Mouse (Mus musculus) ES-E14 (cell line): ENCODE results near the gene Btd. TPM values are rescaled to one million over a fixed set of nuclear protein-coding genes. Genes with fewer than 3 reads are reported as not detected.
A peak's percentile ranks its signal among the peaks of the same experiment; 100 is the strongest.

Experiments
- DNase-seq: peaks from one replicate; pipeline ENCODE4 v3.0.0-alpha.2; 2013; ENCODE audit warnings: low read depth, low spot score
- H3K27ac ChIP-seq: 2 replicates; pipeline ENCODE4 v1.5.1; 2012; ENCODE audit warnings: low read depth, mild to moderate bottlenecking, low read length, moderate library complexity, mixed read lengths; ENCODE audit not compliant: poor library complexity, insufficient read depth, severe bottlenecking
- H3K36me3 ChIP-seq: 2 replicates; pipeline ENCODE4 v1.6.1; 2012; ENCODE audit warnings: mild to moderate bottlenecking, low read length, moderate library complexity, mixed read lengths; ENCODE audit not compliant: control insufficient read depth, poor library complexity, insufficient read depth, severe bottlenecking
- H3K4me1 ChIP-seq, 2 experiments: fragments of 150-350 bp in 1 of 2; sonication (generic) in 1 of 2; 2 replicates each; pipeline ENCODE4 v1.6.1; 2012; ENCODE audit warnings: low read length in 2 of 2, mild to moderate bottlenecking in 1 of 2, mixed read lengths in 1 of 2; ENCODE audit not compliant: control insufficient read depth in 2 of 2, insufficient read depth in 2 of 2, poor library complexity in 1 of 2
- H3K4me3 ChIP-seq, 2 experiments: fragments of 150-350 bp in 1 of 2; sonication (generic) in 1 of 2; 2 replicates each; pipeline ENCODE4 v1.5.1; 2012; ENCODE audit warnings: low read length in 2 of 2, low read depth in 1 of 2, mild to moderate bottlenecking in 1 of 2, mixed read lengths in 1 of 2; ENCODE audit not compliant: insufficient read depth in 1 of 2, poor library complexity in 1 of 2, severe bottlenecking in 1 of 2
- H3K9ac ChIP-seq: 2 replicates; pipeline ENCODE4 v1.6.1; 2012; ENCODE audit warnings: low read depth, mild to moderate bottlenecking, low read length, mixed read lengths; ENCODE audit not compliant: poor library complexity, insufficient read depth, severe bottlenecking
- H3K9me3 ChIP-seq: fragments of 150-350 bp; sonication (generic); 2 replicates; pipeline ENCODE4 v1.6.1; 2012; ENCODE audit warnings: low read depth, mild to moderate bottlenecking, low read length; ENCODE audit not compliant: control insufficient read depth, insufficient read depth
- CHD2 ChIP-seq: IDR thresholded peaks from 2 replicates; pipeline ENCODE4 v1.6.1; 2014; ENCODE audit warnings: mild to moderate bottlenecking, low read depth, low read length, inconsistent platforms
- HCFC1 ChIP-seq: IDR thresholded peaks from 2 replicates; pipeline ENCODE4 v1.6.1; 2012; ENCODE audit warnings: low read length, inconsistent platforms, borderline replicate concordance; ENCODE audit not compliant: insufficient read depth
- MAFK ChIP-seq: IDR thresholded peaks from 2 replicates; pipeline ENCODE4 v1.6.1; 2014; ENCODE audit warnings: mild to moderate bottlenecking, low read depth, low read length, inconsistent platforms; ENCODE audit not compliant: insufficient read depth
- ZC3H11A ChIP-seq: IDR thresholded peaks from 2 replicates; pipeline ENCODE4 v1.6.1; 2012; ENCODE audit warnings: low read depth, mild to moderate bottlenecking, inconsistent platforms, low read length, borderline replicate concordance
- ZNF384 ChIP-seq: IDR thresholded peaks from 2 replicates; pipeline ENCODE4 v1.6.1; 2012; ENCODE audit warnings: low read depth, low read length, inconsistent platforms
- in situ Hi-C, 2 experiments: fragments of 600-800 bp; cut with MboI; formaldehyde crosslinking; loops; one replicate each; pipeline ENCODE4 v1.15.1; 2025; ENCODE audit warnings: low sequenced_read_pairs in 2 of 2, inconsistent platforms in 1 of 2; ENCODE audit not compliant: unreplicated experiment in 2 of 2
- total RNA-seq: library from RNA; depleted of rRNA; stranded (reverse); fragments of 300-350 nt; gene quantifications from 2 replicates; pipeline ENCODE4 v1.2.3, GENCODE M21; 2012

Gene Btd
- total RNA-seq, 1 experiment, result 8.1 TPM

DNA sequence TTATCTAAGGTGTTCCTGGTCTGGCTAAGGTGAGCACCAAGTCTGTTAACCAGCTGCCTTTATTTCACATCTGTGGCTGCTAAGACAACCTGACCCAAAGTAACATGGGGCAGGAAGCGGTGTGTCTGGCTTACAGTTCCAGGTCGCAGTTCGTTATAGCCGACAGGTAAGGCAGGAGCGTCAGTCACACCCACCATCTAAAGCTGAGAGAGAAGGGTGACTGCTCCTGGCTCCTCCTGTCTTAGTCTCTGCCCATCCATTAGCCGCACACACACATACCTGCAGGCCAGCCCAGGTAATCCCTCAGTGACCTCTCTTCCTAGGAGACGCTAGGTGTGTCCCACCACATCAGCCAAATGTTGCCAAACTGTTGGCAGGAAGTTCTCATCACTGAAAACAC, 15.6 kb downstream of the Btd start:
- no peak for TF ChIP-seq ZNF384
- TF ChIP-seq MAFK, result no peak
- no peak for TF ChIP-seq ZC3H11A
- no peak for TF ChIP-seq CHD2
- TF ChIP-seq HCFC1, result no peak
- Histone ChIP-seq H3K36me3 (no peaks in the 10 kb centered on the region), H3K4me3 (no peak overlapping the region), H3K9ac (no peak overlapping the region), H3K27ac (no peak overlapping the region), H3K9me3 (no peaks in the 10 kb centered on the region), H3K4me1 (peaks cover 0 to 2% of the 10 kb centered on the region in 2 experiments; a peak in 1 of 4 replicates)
- in situ Hi-C loops, result loop anchor here in 1 of 2 experiments (25.0 kb wide), 1 partner anchor 406 kb away; no protein-coding TSS in a partner anchor
- DNase-seq, result no peak

GRCm38 (mm10) chr14:31656857-31657645, 16.2 kb downstream of the Btd start:
- H3K9ac ChIP-seq, result no peak overlapping the region
- DNase-seq, result no peak
- H3K27ac ChIP-seq, result no peak overlapping the region
- no peaks in the 10 kb centered on the region for H3K36me3 ChIP-seq
- H3K4me1 ChIP-seq, result peaks cover 0 to 2% of the 10 kb centered on the region in 2 experiments; a peak in 1 of 4 replicates
- no peaks in the 10 kb centered on the region for H3K9me3 ChIP-seq
- no peak overlapping the region for H3K4me3 ChIP-seq
- no peak for TF ChIP-seq CHD2
- peak; percentile 91 for TF ChIP-seq ZC3H11A
- no peak for TF ChIP-seq HCFC1
- no peak for TF ChIP-seq MAFK
- no peak for TF ChIP-seq ZNF384
- in situ Hi-C loops, result loop anchor here in 1 of 2 experiments (25.0 kb wide), 1 partner anchor 405 kb away; no protein-coding TSS in a partner anchor

DNA sequence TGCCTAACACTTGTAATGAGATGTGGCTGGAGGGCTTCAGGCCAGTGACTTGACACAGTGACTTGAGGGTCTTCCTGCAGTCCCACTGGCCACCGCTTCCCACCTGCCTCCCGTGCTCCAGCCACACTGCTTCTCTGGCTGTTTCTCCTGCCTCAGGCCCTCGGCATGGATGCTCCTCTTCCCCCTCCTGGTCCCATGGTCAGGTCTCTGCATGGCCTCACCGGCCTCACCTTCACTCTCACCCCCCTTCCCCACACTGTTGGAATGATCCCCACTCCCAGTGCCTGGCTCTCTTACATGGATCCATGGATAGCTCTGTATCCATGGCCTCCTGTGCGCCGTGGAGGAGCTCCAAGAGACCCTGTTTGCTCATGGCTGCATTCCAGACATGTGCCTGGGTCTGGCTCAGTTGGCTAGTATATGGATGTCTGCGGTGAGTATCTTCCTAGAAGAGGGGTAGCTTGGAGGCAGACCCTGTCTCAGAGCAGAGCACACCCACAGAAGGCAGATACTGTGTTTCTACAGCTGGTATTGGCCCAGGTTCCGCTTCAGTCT, 17.4 kb downstream of the Btd start:
- Histone ChIP-seq H3K4me1 (peaks cover 2 to 6% of the 10 kb centered on the region in 2 experiments; a peak in 3 of 4 replicates), H3K36me3 (no peaks in the 10 kb centered on the region), H3K9ac (no peak overlapping the region), H3K9me3 (no peaks in the 10 kb centered on the region), H3K4me3 (no peak overlapping the region), H3K27ac (no peak overlapping the region)
- in situ Hi-C loops, result loop anchor here in 1 of 2 experiments (25.0 kb wide), 1 partner anchor 404 kb away; no protein-coding TSS in a partner anchor
- no peak for TF ChIP-seq MAFK
- TF ChIP-seq CHD2, result no peak
- TF ChIP-seq HCFC1, result no peak
- TF ChIP-seq ZNF384, result no peak
- TF ChIP-seq ZC3H11A, result no peak
- DNase-seq, result no peak

DNA sequence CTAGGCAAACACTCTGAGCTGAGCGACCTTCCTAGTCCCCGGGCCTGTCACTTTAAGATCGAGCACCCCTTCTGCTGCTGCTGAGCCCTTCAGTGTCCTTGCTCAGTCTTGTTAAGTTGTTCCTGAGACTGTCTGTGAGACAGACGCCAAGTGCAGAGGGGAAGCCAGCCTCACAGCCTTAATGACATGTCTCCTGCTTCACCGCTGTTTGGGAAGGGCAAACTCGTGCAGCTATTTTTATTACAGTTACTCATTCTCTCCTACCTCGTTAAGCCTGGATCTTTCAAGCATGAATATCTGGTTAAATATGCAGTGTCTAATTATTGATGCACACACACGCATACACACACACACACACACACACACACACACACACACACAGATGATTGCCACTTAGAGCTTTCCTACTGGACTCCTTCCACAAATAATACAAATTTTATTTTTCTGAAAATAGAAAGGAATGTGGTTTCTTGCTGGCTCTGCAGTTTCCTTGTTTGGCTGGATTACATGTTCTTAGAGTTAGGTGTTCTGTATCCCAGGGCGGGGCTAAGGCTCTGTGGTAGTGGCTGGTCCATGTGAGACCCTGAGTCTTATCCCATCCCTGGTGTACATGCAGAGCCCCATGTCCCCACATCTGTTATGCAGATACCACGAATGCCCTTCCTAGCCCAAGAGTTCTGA, 18.8 kb downstream of the Btd start:
- no peak overlapping the region for H3K4me3 ChIP-seq
- H3K27ac ChIP-seq, result no peak overlapping the region
- no peaks in the 10 kb centered on the region for H3K36me3 ChIP-seq
- no peaks in the 10 kb centered on the region for H3K9me3 ChIP-seq
- H3K9ac ChIP-seq, result no peak overlapping the region
- TF ChIP-seq ZC3H11A (no peak), CHD2 (no peak), ZNF384 (no peak), MAFK (no peak), HCFC1 (no peak)
- in situ Hi-C loops, result loop anchor here in 1 of 2 experiments (25.0 kb wide), 1 partner anchor 403 kb away; no protein-coding TSS in a partner anchor
- peaks cover 4 to 9% of the 10 kb centered on the region in 2 experiments; a peak in 3 of 4 replicates for H3K4me1 ChIP-seq
- no peak for DNase-seq
